Mouse (Mus musculus) bone marrow, adult 2 months (tissue): ENCODE measurements around the gene Rab20. TPM values are rescaled to one million over a fixed set of nuclear protein-coding genes. Genes with fewer than 3 reads are reported as not detected.
"Not testable (repeated sequence)": the region's sequence is repeated elsewhere in the genome, so short reads cannot be mapped to it uniquely, and the experiment has no call there.

Experiments used
- H3K27ac ChIP-seq: fragments of 200-500 bp; 2 replicates; pipeline ENCODE4 v1.5.1; 2012; ENCODE audit warnings: low read depth, mild to moderate bottlenecking, control low read depth, inconsistent platforms, low read length; ENCODE audit not compliant: control insufficient read depth, poor library complexity, insufficient read depth
- H3K4me1 ChIP-seq: fragments of 200-500 bp; 2 replicates; pipeline ENCODE4 v1.6.1; 2011; ENCODE audit warnings: low read length; ENCODE audit not compliant: control insufficient read depth, insufficient read depth
- H3K4me3 ChIP-seq: fragments of 200-500 bp; replicated peaks from 2 replicates; pipeline ENCODE3; 2011; ENCODE audit warnings: mild to moderate bottlenecking, low read depth, low read length, control low read depth; ENCODE audit not compliant: control insufficient read depth
- CTCF ChIP-seq: fragments of 200-500 bp; IDR thresholded peaks from 2 replicates; pipeline ENCODE4 v1.5.1; 2011; ENCODE audit warnings: low read length, control low read depth; ENCODE audit not compliant: control insufficient read depth, insufficient read depth
- POLR2A ChIP-seq: fragments of 200-500 bp; IDR thresholded peaks from 2 replicates; pipeline ENCODE4 v1.6.1; 2011; ENCODE audit warnings: low read depth, mild to moderate bottlenecking, control low read depth, low read length, borderline replicate concordance; ENCODE audit not compliant: control insufficient read depth
- WGBS: fragments of 180-500 bp; shearing (Covaris S2); methylation state at CpG from one replicate; pipeline ENCODE4 v1.1.7; 2018; 5-methylcytosine and 5-hydroxymethylcytosine counted together
- polyA plus RNA-seq: library from polyadenylated mRNA; stranded (reverse); fragments of >200 nt; gene quantifications from 2 replicates; pipeline ENCODE4 v1.2.4, GENCODE M21; 2011; ENCODE audit warnings: low replicate concordance; ENCODE audit not compliant: missing spikeins, insufficient read depth, insufficient read length

Gene Rab20
- polyA plus RNA-seq, 1 experiment = 6.2 TPM

DNA sequence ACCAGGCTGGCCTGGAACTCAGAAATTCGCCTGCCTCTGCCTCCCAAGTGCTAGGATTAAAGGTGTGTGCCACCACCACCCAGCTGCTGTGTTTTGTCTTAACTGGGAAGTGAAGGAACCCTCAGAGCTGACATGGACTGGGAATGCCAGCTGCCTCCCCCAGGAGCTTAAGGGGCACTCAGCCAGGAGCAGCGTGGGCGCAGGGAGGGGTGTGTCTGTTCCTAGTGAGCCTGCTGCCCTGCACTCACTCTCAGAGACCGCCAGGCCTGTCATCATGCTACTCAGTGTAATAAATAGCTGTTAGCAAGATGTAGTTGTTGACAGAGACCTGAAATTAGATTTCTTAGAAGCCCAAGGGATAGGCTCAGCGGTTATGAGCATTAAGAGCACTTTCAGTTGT, 32.5 kb upstream of the Rab20 start:
- Histone ChIP-seq H3K4me3 (no peak overlapping the region), H3K27ac (no peak overlapping the region), H3K4me1 (peaks cover 4% of the 10 kb centered on the region; the same call in 1 of the 2 replicates)
- 90% methylated on average over 5 of the region's 5 CpGs for whole genome bisulfite sequencing
- TF ChIP-seq POLR2A (no peak), CTCF (no peak)

DNA sequence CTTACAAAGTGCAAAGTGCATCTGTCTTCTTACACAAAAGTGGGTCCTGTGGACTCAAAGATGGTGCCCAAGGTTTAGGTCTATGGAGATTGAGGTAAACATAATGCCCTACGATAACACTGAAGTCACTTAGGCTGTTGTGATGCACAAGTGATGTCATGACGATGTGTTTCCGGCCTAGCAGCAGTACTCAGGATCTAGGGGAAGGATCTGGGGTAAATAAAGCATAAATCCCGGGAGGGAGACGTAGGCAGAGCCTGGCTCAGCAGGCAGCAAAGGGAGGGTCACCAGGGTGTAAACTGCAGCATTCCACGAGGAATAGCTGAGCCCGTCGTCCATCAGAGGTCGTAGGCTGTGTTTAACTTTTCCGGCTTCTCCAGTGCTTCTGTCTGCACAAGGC, 30.4 kb upstream of the Rab20 start:
- TF ChIP-seq CTCF = no peak
- TF ChIP-seq POLR2A = no peak
- Histone ChIP-seq H3K27ac (no peak overlapping the region), H3K4me3 (no peak overlapping the region), H3K4me1 (no peaks in the 10 kb centered on the region; the same call in 1 of the 2 replicates)
- WGBS = 94% methylated on average over 10 of the region's 10 CpGs

DNA sequence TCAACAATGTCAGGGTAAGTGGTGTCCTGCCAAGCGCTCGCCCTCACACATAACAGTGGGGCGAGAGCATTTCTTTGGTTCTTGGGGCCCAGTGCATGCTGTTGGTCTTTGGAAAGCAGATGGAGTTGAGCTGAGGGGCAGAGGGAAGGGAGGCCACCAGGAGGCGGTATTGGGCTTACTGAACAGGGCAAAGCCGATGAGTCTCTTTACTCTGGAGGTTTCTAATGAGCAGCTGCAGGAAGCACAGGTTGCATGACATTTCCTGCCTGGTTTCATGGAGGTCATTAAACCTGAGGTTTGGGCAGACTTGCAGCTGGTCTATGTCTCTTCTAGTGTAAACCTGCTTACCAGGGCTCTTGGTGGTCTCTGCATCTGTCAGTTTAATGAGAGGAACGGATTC, 28.3 kb upstream of the Rab20 start:
- H3K27ac ChIP-seq = no peak overlapping the region; the same call in 1 of the 2 replicates
- TF ChIP-seq POLR2A (no peak), CTCF (peak; percentile 80)
- 43% methylated on average over 6 of the region's 6 CpGs for WGBS
- no peaks in the 10 kb centered on the region for H3K4me1 ChIP-seq
- no peak overlapping the region for H3K4me3 ChIP-seq

DNA sequence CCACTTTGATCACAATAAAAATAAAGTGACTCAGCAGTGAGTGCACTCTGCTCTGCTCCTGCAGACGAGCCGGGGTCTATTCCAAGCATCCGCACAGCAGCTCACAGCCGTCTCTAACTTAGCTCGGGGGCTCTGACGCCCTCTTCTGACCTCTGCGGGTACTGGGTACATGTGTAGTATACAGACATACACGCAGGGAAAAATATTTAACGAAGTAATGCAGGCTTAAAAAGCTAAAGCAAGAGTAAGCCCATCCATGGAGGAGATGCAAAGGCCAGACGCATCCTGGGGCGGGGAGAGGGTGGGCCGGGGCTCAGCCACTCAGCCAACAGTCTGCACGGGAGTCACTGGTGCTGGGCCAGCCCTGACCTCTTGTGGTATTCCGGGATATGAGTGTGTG, 27.6 kb upstream of the Rab20 start:
- no peak for TF ChIP-seq CTCF
- no peak for TF ChIP-seq POLR2A
- Histone ChIP-seq H3K4me1 (no peaks in the 10 kb centered on the region), H3K27ac (no peak overlapping the region), H3K4me3 (no peak overlapping the region)
- 86% methylated on average over 14 of the region's 14 CpGs for WGBS

DNA sequence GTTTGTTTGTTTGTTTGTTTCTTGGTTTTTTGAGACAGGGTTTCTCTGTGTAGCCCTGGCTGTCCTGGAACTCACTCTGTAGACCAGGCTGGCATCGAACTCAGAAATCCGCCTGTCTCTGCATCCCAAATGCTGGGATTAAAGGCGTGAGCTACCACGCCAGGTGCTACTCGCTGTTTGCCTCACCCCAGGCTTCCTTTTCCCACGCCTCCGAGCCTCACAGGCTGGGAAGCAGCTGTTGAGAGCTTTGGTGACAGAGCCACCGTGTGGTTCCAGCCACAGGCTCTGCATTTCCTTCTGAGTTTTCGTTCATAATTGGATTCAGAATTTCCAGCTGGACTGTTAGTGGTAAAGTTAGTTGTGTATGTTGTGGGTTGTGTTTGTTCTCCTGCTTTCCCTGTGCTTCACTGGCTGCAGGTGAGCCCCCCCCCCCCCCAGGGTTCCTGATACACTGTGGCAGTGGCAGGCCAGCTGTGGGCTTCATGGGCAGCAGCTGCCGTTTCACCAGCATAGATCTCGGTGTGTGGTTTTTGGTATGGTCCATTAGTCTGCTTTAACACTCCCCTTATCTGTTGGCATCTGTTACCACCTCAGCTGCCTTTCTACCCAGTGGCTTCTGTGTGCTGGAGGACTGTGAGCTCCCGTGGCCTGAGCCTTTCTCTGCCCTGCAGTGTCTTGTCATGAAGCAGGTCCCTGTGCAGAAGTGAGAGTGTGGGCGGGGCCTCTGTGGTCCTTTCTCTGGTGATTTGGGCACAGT, 25.1 kb upstream of the Rab20 start:
- WGBS = 69% methylated on average over 13 of the region's 13 CpGs
- H3K4me3 ChIP-seq = no peak overlapping the region
- no peaks in the 10 kb centered on the region for H3K4me1 ChIP-seq
- no peak for TF ChIP-seq CTCF
- TF ChIP-seq POLR2A = no peak
- no peak overlapping the region for H3K27ac ChIP-seq

DNA sequence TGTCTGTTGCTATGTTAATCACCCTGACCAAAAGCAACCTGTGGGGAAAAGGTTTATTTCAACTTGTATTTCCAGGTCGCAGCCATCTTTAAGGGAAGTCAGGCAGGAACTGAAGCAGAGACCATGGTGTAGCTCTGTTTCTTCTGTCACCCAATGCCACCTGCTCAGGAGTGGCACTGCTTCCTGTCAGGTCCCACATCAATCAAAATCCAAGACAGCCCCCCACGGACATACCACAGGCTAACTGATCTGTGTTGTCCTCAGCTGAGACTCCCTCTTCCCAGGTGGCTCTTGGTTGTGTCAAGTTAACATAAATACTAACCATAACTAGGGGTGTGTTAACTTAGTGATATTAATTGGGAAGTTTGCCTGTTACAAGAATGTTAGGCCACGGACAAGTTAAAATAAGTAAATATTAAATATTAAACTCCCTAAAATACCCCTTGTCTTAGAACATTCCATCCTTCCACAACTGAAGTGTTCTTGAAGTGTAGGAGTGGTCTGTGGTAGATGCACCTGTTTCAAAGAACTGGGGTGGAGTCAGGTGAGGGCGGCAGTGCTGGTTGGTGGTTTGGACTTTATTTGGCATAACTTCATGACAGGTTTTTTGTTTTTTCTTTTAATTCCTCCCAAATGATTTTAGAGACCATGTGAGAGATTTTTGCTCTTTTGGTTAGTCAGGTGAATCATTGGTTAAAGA, 20.4 kb upstream of the Rab20 start:
- no peak overlapping the region for H3K27ac ChIP-seq
- 55% methylated on average over 4 of the region's 4 CpGs for WGBS
- no peak for TF ChIP-seq CTCF
- no peak for TF ChIP-seq POLR2A
- H3K4me3 ChIP-seq = no peak overlapping the region
- H3K4me1 ChIP-seq = no peaks in the 10 kb centered on the region; the same call in 1 of the 2 replicates

DNA sequence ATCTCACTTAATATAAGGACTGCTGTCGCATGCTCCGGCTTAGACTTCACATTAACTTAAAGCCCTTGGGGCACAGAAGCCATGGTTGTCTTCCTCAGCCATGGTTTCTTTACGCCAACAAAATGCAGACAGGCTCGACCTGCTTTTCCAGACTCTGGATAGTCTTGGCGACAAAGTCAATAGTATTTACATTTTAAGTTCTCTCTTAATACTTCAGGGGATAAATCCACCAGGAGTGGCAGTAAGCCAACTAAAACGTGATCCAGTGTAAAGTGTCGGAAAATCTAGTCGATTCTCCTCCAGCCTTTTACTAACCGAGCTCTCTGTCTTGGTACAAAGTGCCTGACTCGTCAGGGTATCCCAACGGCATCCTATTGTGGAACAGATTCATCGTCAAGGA, 19.8 kb upstream of the Rab20 start:
- TF ChIP-seq POLR2A (no peak), CTCF (no peak)
- WGBS = 72% methylated on average over 12 of the region's 12 CpGs
- Histone ChIP-seq H3K4me1 (no peaks in the 10 kb centered on the region; the same call in 1 of the 2 replicates), H3K27ac (no peak overlapping the region), H3K4me3 (peak overlapping the region; percentile 30)

DNA sequence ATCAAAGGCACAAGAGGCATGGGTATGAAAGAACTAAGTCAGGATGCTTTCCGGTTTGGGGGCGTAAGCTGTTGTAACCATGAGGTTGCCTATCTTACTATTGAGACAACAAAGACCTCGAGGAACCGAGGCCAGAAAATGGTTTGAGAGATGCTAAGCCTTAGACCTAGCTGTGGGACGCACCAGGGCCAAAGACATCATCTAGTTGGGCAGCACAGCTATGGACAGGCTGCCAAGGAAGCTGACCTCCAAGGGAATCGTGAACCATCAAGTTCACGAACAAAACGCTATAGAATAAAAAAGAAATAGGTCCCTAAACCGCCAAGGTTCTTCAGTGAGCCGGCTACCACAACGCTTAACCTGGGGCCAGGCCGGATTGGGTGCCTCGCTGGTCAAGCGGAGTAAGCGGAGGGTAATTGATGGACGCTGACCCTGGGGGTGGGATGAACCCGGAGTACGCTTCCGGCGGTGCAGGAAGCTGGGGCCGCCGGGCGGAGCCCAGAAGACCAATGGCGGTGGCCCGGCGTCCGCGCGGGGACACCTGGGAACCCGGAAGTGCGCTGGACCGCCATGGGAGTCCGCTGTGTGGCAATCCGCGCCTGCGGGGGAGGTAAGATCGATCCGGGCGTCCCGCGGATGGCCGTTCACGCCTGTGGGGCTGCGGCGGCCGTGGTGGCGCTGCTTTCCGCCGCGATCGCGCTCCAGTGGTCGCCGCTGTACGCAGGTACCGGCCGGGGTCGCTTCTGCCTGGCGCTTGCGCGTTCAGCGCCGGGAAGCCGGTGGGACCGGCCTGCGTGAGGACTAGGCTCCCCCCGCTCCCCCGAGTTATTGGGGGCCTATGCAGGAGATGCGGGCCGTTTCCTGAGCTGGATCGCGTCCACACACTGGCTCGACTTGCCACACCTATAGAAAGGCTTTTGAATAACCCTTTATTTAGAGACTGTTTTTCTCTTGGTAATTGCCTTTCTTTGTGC, 18.8 kb upstream of the Rab20 start, which contains the start of gene Naxd:
Naxd (plus strand) TSS at position 490 of the 974 bp plus-strand sequence.
- Histone ChIP-seq H3K4me3 (peak within 1 kb of the TSS; percentile 86), H3K27ac (peak within 1 kb of the TSS; percentile 61), H3K4me1 (no peaks in the 10 kb centered on the region; the same call in 1 of the 2 replicates)
- WGBS = 3% methylated on average over 73 of the region's 73 CpGs
- TF ChIP-seq POLR2A (peak; percentile 74; the same call in 1 of the 2 replicates), CTCF (no peak)

DNA sequence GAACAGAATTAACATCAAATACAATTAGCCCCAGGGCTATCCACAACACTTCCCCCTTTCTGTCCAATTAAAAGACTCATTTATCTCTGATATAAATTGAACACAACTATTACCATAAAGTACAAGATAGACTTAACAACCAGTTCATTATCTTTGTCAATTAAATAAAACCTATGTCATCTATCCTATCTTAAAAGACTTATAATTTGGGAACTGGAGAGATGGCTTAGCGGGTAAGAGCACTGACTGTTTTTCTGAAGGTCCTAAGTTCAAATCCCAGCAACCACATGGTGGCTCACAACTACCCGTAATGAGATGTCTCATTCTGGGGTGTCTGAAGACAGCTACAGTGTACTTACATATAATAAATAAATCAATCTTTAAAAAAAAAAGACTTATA, 13.8 kb upstream of the Rab20 start:
- H3K4me3 ChIP-seq, H3K27ac ChIP-seq, H3K4me1 ChIP-seq: not testable (repeated sequence)
- WGBS = 73% methylated on average over 2 of the region's 2 CpGs
